Mouse (Mus musculus): Measurements from ENCODE around the gene Sarnp. TPM values are rescaled to one million over a fixed set of nuclear protein-coding genes. Genes with fewer than 3 reads are reported as not detected.

Gene Sarnp
- 10 to 100 TPM; 39.5 to 39.6 TPM for total RNA-seq (2021)
- long read RNA-seq, experiment 1, transcript Sarnp-201 (11 exons, 918 nt): major isoform, 46 of 117 reads
- long read RNA-seq, experiment 1, partial matches to known transcripts: 1 of 117 reads
- long read RNA-seq, experiment 1, other reads (novel, unspliced or antisense): 70 of 117 reads
- long read RNA-seq, experiment 2, transcript Sarnp-201 (11 exons, 918 nt): major isoform, 43 of 107 reads
- long read RNA-seq, experiment 2, partial matches to known transcripts: 26 of 107 reads
- long read RNA-seq, experiment 2, other reads (novel, unspliced or antisense): 38 of 107 reads

- no peak for DNase-seq (ENCODE audit: low spot score in 2 of 2)
Measured at GRCm38 (mm10) chr10:128817033-128817432, at the start of gene Sarnp. Sarnp (plus strand) TSS chr10:128817333.

GRCm38 (mm10) chr10:128772895-128773294 lies 44.2 kb upstream of the Sarnp start:
- DNase-seq (ENCODE audit: low spot score in 2 of 2): no peak

- DNase-seq (ENCODE audit: low spot score in 2 of 2): no peak
Measured at GRCm38 (mm10) chr10:128773685-128774084, 43.4 kb upstream of the Sarnp start.

- no peak for DNase-seq (ENCODE audit: low spot score in 2 of 2)
Measured at GRCm38 (mm10) chr10:128778441-128778840, 38.7 kb upstream of the Sarnp start.

GRCm38 (mm10) chr10:128779011-128779795 lies 37.9 kb upstream of the Sarnp start:
- DNase-seq (ENCODE audit: low spot score in 2 of 2): no peak

GRCm38 (mm10) chr10:128780200-128780599 lies 36.9 kb upstream of the Sarnp start:
- no peak for DNase-seq (ENCODE audit: low spot score in 2 of 2)

- DNase-seq (ENCODE audit: low spot score in 2 of 2): no peak
Measured at GRCm38 (mm10) chr10:128790398-128791124, 26.6 kb upstream of the Sarnp start, which contains the start of gene Mmp19. Mmp19 (plus strand) TSS chr10:128790910.

- DNase-seq (ENCODE audit: low spot score in 2 of 2): no peak
Measured at GRCm38 (mm10) chr10:128792041-128792440, 25.1 kb upstream of the Sarnp start.

- DNase-seq (ENCODE audit: low spot score in 2 of 2): no peak
Measured at GRCm38 (mm10) chr10:128793258-128793657, 23.9 kb upstream of the Sarnp start.

- DNase-seq (ENCODE audit: low spot score in 2 of 2): no peak
Measured at GRCm38 (mm10) chr10:128794391-128794790, 22.7 kb upstream of the Sarnp start.

GRCm38 (mm10) chr10:128795581-128795980 lies 21.6 kb upstream of the Sarnp start:
- DNase-seq (ENCODE audit: low spot score in 2 of 2): no peak

- no peak for DNase-seq (ENCODE audit: low spot score in 2 of 2)
Measured at GRCm38 (mm10) chr10:128798676-128799075, 18.5 kb upstream of the Sarnp start.

GRCm38 (mm10) chr10:128801981-128802495 lies 15.1 kb upstream of the Sarnp start:
- DNase-seq (ENCODE audit: low spot score in 2 of 2): no peak

- DNase-seq (ENCODE audit: low spot score in 2 of 2): no peak
Measured at GRCm38 (mm10) chr10:128802956-128803355, 14.2 kb upstream of the Sarnp start.

GRCm38 (mm10) chr10:128803361-128803760 lies 13.8 kb upstream of the Sarnp start:
- DNase-seq (ENCODE audit: low spot score in 2 of 2): no peak

GRCm38 (mm10) chr10:128803771-128804270 lies 13.3 kb upstream of the Sarnp start, which contains the start of gene Dnajc14:
Dnajc14 (plus strand) TSS chr10:128804062.
- DNase-seq (ENCODE audit: low spot score in 2 of 2): peak; percentile 55 to 66

- DNase-seq (ENCODE audit: low spot score in 2 of 2): peak; percentile 43 to 61
Measured at GRCm38 (mm10) chr10:128804271-128805091, 12.7 kb upstream of the Sarnp start, which contains the start of gene Tmem198b. Tmem198b (minus strand) TSS chr10:128804370.

- peak; percentile 92 to 95 for DNase-seq (ENCODE audit: low spot score in 2 of 2)
Measured at GRCm38 (mm10) chr10:128805092-128806000, 11.8 kb upstream of the Sarnp start.

- DNase-seq (ENCODE audit: low spot score in 2 of 2): no peak
Measured at GRCm38 (mm10) chr10:128806086-128806485, 11.0 kb upstream of the Sarnp start.

All from left cerebral cortex, adult 18-20 months (tissue).